Mouse (Mus musculus) common myeloid progenitor, adult 5-6 weeks (primary cell): ENCODE data around the gene Prdm16. TPM values are rescaled to one million over a fixed set of nuclear protein-coding genes. Genes with fewer than 3 reads are reported as not detected.

Source experiments
- ATAC-seq: replicated peaks from 2 replicates; pipeline ENCODE4 v1.8.0; 2016; ENCODE audit warnings: low read depth, mild to moderate bottlenecking, moderate TSS enrichment, inconsistent platforms; ENCODE audit not compliant: poor library complexity, severe bottlenecking
- total RNA-seq: library from RNA; stranded (forward); fragments of 200-1000, 187-1606 nt; gene quantifications from 2 replicates; pipeline ENCODE4 v1.2.3, GENCODE M21; 2017

Gene Prdm16
- total RNA-seq = 1.7 and 8.1 TPM in 2 replicates

DNA sequence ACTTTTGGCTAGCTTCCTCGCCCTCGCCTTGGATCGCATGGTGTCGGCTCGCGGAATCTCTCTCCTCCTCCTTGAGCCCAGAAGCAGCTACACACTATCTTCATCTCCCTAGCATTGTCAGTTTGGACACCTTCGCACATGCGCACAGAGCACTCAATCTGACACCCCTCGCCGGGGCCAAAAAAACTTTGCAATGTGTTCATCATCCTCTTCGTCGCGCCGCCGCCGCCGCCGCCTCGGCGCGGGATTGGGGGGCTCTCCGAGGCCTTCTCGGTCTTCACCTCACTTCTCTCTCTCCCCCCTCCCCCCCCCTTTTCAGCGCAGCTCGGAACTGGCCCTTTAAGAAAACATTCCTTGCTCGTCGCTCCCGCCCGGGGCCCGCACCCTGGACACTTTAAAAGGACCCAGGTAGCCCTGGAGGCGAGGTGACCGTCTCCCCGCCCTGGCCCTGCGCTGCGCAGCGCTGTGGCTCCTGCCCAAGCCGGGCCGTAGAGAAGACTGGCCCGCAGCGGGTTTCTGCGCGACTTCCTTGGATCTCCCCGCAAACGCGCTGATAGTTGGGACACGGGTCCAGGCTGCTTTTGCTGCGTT lies at the start of gene Prdm16:
Gene Prdm16, minus strand, starts transcription at position 153 of the 591 bp plus-strand sequence.
- ATAC-seq = no peak

GRCm38 (mm10) chr4:154683068-154683752 lies 46.5 kb upstream of the Prdm16 start:
- no peak for ATAC-seq

GRCm38 (mm10) chr4:154682311-154682710 lies 45.6 kb upstream of the Prdm16 start:
- ATAC-seq = no peak

DNA sequence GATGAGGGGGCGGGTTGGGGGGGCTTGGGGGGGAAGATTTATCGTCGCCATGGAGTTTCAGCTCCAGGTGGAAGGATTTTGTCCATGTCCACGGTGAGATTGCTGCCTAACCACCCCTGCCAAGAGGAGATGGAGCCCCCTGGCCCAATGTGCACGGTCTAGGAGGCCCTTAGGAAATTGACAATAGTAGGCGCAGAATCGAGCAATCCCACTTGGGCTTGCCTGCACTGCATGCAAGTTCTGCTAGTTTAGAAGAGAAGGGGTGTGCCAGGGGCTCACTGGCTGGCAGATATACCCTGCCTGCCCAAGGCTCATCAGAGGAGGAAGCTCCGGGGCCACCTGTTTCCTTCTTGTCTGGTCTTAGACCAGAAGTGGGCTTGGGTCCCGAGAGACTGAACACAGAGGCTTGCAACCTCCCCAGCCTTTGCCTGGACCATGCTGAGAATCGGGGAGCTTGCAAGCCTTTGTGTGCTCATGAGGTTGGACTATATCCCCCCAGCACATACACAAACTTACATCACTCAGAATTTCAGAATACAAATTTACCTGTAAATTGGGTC lies 38.8 kb upstream of the Prdm16 start:
- ATAC-seq = no peak

- ATAC-seq = no peak
Observed at GRCm38 (mm10) chr4:154674966-154675365, 38.3 kb upstream of the Prdm16 start.

GRCm38 (mm10) chr4:154674541-154674940 lies 37.9 kb upstream of the Prdm16 start:
- ATAC-seq = peak; percentile 82

GRCm38 (mm10) chr4:154673986-154674385 lies 37.3 kb upstream of the Prdm16 start:
- no peak for ATAC-seq

GRCm38 (mm10) chr4:154672027-154672426 lies 35.4 kb upstream of the Prdm16 start:
- ATAC-seq = no peak

- ATAC-seq = no peak
Observed at GRCm38 (mm10) chr4:154671232-154671912, 34.7 kb upstream of the Prdm16 start.

DNA sequence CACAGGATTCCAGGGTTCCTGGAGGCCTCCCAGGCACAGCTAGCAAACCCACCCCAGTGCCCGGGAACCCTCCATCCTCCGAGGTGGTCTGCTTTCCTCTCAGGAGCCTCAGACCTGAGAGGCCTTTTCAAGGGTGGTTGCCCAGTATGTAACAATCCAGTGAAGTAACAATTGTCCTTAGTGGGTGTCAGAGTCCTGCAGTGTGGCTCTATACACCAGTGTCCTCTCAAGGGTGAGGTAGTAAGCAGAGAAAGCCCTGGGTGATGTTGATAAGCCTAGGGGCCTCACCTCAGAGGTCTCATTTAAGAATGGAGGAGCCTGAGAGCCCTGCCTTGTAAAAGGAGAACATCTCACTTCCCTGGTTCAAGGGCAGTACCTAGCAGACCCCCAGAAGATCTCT lies 31.1 kb upstream of the Prdm16 start, which contains the start of gene Actrt2:
Gene Actrt2, minus strand, starts transcription at position 101 of the 400 bp plus-strand sequence.
- no peak for ATAC-seq

DNA sequence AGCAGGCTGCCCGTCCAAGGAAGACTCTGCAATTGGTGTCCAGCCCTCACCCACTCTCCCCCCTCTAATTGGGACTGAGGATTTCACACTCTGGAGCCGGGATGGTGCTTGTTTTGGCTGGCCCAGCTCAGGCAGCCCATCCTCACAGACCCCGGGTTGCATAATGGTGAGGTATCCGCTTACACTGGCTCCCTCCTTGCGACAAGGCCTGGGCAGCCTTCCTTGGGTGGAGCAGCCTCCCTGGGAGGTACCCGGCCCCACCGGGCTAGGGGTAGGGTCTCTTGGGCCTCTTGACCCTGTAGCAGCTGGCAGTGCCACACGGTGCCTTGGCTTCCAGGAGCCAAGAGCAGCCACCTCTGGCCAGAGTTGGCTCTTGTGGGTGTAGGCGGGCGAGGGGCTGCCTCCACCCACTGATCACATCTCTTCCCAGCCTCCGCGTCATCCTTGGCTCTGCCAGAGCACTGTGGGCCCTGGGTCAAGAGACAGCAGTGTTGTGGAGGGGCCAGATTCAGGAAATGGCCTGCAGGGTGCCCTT lies 26.1 kb upstream of the Prdm16 start:
- ATAC-seq = no peak

DNA sequence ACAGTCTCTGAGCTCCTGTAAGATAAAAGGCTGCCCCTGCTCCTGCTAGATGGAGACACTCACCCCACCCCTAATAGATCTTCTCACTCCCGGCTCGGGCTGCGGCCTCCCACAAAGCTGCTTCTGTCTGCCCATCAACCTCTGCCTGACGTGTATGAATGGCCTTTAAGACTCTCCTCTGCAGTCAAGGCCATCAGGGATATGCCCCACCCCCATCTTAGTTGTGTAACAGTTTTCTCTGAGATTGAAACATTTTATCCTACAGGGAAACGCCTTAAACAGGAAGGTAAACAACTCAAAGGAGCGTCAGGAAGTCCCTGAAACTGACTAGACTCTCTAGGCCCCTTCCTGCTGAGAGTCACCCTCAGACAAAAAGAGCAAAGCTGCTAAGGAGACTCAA lies 24.6 kb upstream of the Prdm16 start:
- no peak for ATAC-seq

GRCm38 (mm10) chr4:154660025-154660424 lies 23.4 kb upstream of the Prdm16 start:
- ATAC-seq = no peak

- ATAC-seq = no peak
Observed at GRCm38 (mm10) chr4:154655134-154655910, 18.6 kb upstream of the Prdm16 start.

GRCm38 (mm10) chr4:154652494-154652893 lies 15.8 kb upstream of the Prdm16 start:
- ATAC-seq = no peak

DNA sequence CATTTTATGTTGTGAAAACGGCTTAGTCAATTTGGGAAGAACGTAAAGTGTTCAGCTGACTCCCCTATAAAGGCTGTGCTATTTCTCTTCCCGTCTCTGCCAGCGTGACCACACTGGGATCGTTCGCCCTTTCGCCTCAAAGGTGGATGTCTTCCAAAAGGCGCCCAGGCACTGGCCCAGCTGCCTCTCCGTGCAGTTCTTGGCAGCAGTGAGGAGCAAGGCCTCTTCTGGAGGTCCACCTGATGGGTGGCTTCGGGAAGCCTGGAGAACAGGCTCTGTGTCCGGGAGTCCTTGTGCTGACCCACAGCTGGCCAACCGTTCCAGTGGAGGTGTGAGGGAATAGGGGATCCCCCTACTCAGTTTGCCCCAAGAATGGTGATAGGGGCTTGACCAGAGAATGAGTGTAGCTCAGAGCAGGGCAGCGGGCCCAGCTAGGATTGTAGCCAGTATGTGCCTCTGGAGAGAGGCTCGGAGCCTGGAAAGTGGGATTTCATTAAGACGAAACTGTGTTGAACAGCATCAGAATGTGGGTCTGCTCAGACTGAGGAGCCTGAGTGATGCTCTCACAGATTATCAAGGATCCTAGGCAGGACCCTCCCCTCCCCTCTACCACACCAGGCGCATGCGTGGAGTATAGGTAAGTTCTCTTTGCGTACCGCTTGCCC lies 12.5 kb upstream of the Prdm16 start:
- no peak for ATAC-seq

GRCm38 (mm10) chr4:154642496-154642895 lies 5.8 kb upstream of the Prdm16 start:
- no peak for ATAC-seq

DNA sequence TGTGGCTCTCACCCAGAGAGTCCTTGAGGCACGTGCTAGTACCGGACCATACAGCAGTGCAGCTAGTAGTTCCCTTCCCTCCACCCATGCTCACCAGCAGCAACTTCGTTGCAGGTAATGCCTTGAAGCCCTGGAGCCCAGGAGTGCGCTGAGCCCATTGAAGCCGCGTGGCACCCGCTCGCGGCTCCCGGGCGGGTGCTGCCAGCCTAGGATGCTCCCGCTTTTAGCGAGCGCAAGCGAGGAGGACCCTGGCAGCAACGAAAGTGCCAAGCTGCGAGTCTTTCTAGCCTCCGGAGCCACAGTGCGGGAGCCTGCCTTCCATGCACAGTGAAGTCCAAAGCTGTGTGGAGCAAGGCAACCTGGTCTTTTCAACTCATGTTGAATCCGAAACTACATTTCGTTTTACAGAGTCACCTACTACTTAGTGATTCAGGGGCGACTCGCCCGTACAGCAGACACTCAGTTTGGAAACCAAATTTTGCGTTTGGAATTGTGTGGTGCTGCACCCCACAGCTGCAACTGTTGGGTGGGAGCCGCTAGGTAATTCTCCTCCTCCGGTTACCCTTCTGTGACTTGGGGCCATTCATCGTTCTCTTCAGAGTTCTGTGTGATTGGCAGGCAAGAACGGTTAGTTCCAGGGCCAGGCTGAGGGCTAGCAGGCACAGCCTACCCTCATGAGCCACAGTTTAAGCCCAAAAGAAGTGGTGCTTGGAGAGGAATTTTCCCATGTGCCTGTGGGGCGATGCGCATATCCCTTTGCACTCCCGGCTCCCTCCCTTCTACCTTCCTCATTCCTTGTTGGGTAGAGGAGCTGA lies 4.8 kb upstream of the Prdm16 start:
- no peak for ATAC-seq
